Mouse (Mus musculus) small intestine, adult 2 months (tissue): ENCODE measurements around the gene Anapc10. TPM values are rescaled to one million over a fixed set of nuclear protein-coding genes. Genes with fewer than 3 reads are reported as not detected.

ENCODE experiments used
- H3K27ac ChIP-seq: fragments of 200-500 bp; 2 replicates; pipeline ENCODE4 v1.5.1; 2012; ENCODE audit warnings: low read depth, low read length, control low read depth, inconsistent platforms; ENCODE audit not compliant: insufficient read depth
- H3K27me3 ChIP-seq: fragments of 200-500 bp; 2 replicates; pipeline ENCODE4 v1.6.1; 2012; ENCODE audit warnings: mild to moderate bottlenecking, moderate library complexity, low read length, inconsistent platforms; ENCODE audit not compliant: control insufficient read depth, insufficient read depth
- H3K36me3 ChIP-seq: fragments of 200-500 bp; 2 replicates; pipeline ENCODE4 v1.6.1; 2012; ENCODE audit warnings: mild to moderate bottlenecking, low read length, control low read depth, inconsistent platforms; ENCODE audit not compliant: control insufficient read depth, insufficient read depth
- H3K4me1 ChIP-seq: fragments of 200-500 bp; 2 replicates; pipeline ENCODE4 v1.6.1; 2012; ENCODE audit warnings: low read length, inconsistent platforms, mixed read lengths; ENCODE audit not compliant: control insufficient read depth, insufficient read depth, insufficient read length
- H3K4me3 ChIP-seq: fragments of 200-500 bp; 2 replicates; pipeline ENCODE4 v1.5.1; 2012; ENCODE audit warnings: low read depth, mild to moderate bottlenecking, control low read depth, inconsistent platforms, low read length, moderate library complexity
- CTCF ChIP-seq: fragments of 200-500 bp; IDR thresholded peaks from 2 replicates; pipeline ENCODE4 v1.5.1; 2012; ENCODE audit warnings: low read depth, mild to moderate bottlenecking, control low read depth, inconsistent platforms, low read length, moderate library complexity, mixed read lengths; ENCODE audit not compliant: insufficient replicate concordance, insufficient read length; ENCODE audit errors: extremely low read depth
- POLR2A ChIP-seq: fragments of 200-500 bp; IDR thresholded peaks from 2 replicates; pipeline ENCODE4 v1.6.1; 2012; ENCODE audit warnings: low read depth, mild to moderate bottlenecking, control low read depth, inconsistent platforms, low read length, moderate library complexity
- WGBS: fragments of 180-500 bp; shearing (Covaris S2); methylation state at CpG from one replicate; pipeline ENCODE4 v1.1.7; 2018; 5-methylcytosine and 5-hydroxymethylcytosine counted together
- polyA plus RNA-seq: library from polyadenylated mRNA; depleted of rRNA; stranded (reverse); fragments of >200 nt; gene quantifications from 2 replicates; pipeline ENCODE4 v1.2.3, GENCODE M21; 2012

The Anapc10 gene
- polyA plus RNA-seq, 1 experiment = 0.15 TPM

DNA sequence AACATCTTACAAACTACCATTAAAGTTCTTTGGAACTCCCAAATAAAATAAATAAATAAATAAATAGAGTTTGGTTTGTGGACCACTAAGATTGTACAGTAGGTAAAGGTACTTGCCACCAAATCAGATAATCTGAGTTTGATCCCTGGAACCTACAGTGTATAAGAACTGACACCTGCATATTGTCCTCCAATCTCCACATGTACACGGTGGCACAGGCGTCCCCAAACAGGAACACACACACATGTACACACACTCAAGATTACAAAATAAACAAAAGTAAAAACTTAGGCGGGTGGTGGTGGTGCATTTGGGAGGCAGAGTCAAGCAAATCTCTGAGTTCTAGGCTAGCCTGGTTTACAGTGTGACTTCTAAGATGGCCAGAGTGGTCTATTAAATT is 4.9 kb upstream of the Anapc10 start:
- Histone ChIP-seq H3K4me1 (no peaks in the 10 kb centered on the region; the same call in 1 of the 2 replicates), H3K36me3 (peaks cover 29% of the 10 kb centered on the region), H3K27me3 (no peaks in the 10 kb centered on the region), H3K27ac (no peak overlapping the region), H3K4me3 (no peak overlapping the region)
- TF ChIP-seq CTCF (no peak), POLR2A (no peak)
- WGBS = 79% methylated on average over 3 of the region's 3 CpGs

DNA sequence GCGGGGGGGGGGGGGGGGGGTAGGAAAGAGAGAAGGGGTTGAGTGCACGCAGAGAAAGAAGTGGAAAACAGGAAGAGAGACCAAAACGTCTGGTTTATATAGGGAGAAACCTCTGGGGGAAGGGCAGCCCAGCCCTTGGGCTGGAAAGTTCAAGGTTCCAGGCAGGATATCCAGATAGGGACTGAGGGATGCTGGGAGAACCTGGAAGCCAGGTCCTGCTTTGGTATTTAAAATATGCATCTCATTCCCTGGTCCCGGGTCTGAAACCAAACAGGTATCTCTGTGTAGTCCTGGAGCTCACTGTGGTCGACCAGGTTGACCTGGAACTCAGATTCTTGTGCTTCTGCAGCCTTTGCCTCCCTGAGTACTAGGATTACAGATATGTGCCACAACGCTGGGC is 1.1 kb downstream of the Anapc10 start:
- Histone ChIP-seq H3K27ac (no peak overlapping the region), H3K27me3 (no peaks in the 10 kb centered on the region), H3K4me1 (peaks cover 2% of the 10 kb centered on the region; the same call in 1 of the 2 replicates), H3K36me3 (peaks cover 5% of the 10 kb centered on the region; the same call in 1 of the 2 replicates), H3K4me3 (no peak overlapping the region)
- 37% methylated on average over 6 of the region's 6 CpGs for WGBS
- TF ChIP-seq POLR2A = no peak
- TF ChIP-seq CTCF = no peak

DNA sequence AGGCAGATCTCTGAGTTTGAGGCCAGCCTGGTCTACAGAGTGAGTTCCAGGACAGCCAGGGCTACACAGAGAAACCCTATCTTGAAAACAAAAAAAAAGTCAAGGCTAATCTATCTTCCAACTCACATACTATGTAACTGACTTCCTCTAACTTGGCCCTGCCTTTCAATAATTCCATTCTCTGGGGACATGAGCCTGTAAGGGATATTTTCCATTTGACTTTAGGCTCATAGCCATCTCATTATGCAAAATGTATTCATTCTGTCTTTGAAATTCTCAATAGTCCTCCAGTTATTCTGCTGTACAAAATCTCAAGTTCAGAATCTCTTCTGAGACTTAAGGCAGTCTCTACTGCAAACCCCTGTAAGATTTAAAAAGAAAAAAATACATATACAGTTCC is 9.9 kb downstream of the Anapc10 start:
- Histone ChIP-seq H3K27me3 (no peaks in the 10 kb centered on the region), H3K4me1 (no peaks in the 10 kb centered on the region), H3K36me3 (peaks cover 25% of the 10 kb centered on the region), H3K4me3 (no peak overlapping the region), H3K27ac (no peak overlapping the region)
- TF ChIP-seq CTCF = no peak
- no peak for TF ChIP-seq POLR2A

DNA sequence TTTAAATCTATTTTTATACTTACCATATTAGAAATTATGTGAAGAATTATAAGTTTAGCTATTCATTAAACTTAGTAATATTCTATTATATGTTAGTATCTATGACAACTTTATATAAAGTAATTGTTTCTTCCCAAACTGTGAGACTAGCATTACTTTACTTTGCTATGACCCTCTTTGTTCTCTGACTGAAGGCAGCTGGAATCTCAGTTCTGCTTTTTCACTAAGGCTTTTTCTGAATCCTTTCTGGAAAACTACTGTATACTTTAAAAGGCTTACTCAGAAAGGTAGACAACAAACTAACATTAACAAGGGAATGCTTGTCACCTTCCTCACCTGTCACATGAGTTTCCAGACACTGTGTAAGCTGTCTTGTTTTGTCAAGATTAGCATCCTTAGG is 11.7 kb downstream of the Anapc10 start:
- Histone ChIP-seq H3K4me1 (no peaks in the 10 kb centered on the region), H3K27me3 (no peaks in the 10 kb centered on the region)
- TF ChIP-seq CTCF (no peak), POLR2A (no peak)

DNA sequence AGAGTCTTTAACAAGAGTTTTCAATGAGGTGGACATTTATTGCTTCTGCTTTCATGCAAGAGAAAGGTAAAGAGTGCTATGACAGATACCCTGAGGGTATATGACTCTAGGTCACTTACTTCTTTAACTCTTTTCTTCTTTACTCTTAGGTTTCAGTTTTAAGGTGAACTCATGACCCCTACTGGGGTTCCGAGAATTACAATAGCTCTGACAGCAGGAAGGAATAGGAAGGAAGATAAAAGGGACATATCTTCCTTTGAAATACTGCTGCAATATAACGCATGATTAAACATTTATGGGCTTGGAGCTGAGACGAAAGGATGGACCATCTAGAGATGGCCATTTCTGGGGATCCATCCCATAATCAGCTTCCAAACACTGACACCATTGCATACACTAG is 13.0 kb downstream of the Anapc10 start:
- H3K27ac ChIP-seq = no peak overlapping the region
- no peak overlapping the region for H3K4me3 ChIP-seq
- no peaks in the 10 kb centered on the region for H3K27me3 ChIP-seq
- peaks cover 23% of the 10 kb centered on the region for H3K36me3 ChIP-seq
- TF ChIP-seq CTCF = no peak
- TF ChIP-seq POLR2A = no peak
- H3K4me1 ChIP-seq = no peaks in the 10 kb centered on the region
- 46% methylated on average over 3 of the region's 3 CpGs for WGBS

More for the DNA sequence above, 11.7 kb downstream of the Anapc10 start:
- Histone ChIP-seq H3K36me3 (peaks cover 22% of the 10 kb centered on the region), H3K27ac (no peak overlapping the region), H3K4me3 (no peak overlapping the region)

DNA sequence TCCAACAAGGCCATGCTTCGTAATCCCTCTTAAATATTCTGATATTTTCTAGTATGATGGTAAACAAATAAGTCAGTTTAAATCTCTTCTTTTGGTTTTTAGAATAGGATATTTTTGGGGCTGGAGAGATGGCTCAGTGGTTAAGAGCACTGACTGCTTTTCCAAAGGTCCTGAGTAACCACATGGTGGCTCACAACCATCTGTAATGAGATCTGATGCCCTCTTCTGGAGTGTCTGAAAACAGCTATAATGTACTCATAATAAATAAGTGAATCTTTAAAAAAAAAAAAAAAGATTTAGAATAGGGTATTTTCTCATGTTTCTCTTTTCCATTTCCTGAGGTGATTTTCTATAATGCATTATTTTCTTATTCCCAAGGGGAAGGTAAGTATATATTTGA is 16.3 kb downstream of the Anapc10 start:
- Histone ChIP-seq H3K4me1 (no peaks in the 10 kb centered on the region), H3K36me3 (peaks cover 14% of the 10 kb centered on the region), H3K4me3 (no peak overlapping the region), H3K27ac (no peak overlapping the region), H3K27me3 (no peaks in the 10 kb centered on the region)
- 98% methylated on average over 1 of the region's 1 CpGs for WGBS
- TF ChIP-seq CTCF = no peak
- TF ChIP-seq POLR2A = no peak

DNA sequence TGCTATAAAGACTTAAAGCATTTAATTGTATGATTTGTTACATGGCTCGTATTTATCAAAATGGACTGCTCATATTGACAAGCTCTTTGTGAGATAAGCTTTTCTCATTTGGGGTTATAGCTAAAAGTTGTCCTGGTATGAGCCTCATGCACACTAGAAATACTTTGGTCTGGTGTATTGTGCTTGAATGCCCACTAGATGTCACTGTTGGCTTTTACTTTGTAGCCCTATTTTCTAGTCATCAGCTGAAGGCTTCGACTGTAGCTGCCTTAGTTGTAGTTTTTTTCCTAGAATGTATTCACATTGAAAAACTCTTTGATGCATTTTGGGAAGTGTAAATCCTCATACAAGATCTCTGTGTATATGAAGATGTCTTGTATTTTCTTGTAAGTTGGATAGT is 22.7 kb downstream of the Anapc10 start:
- Histone ChIP-seq H3K4me3 (no peak overlapping the region), H3K36me3 (peaks cover 7% of the 10 kb centered on the region; the same call in 1 of the 2 replicates), H3K4me1 (no peaks in the 10 kb centered on the region), H3K27me3 (no peaks in the 10 kb centered on the region), H3K27ac (no peak overlapping the region)
- TF ChIP-seq CTCF (no peak), POLR2A (no peak)
- WGBS = 13% methylated on average over 2 of the region's 2 CpGs

DNA sequence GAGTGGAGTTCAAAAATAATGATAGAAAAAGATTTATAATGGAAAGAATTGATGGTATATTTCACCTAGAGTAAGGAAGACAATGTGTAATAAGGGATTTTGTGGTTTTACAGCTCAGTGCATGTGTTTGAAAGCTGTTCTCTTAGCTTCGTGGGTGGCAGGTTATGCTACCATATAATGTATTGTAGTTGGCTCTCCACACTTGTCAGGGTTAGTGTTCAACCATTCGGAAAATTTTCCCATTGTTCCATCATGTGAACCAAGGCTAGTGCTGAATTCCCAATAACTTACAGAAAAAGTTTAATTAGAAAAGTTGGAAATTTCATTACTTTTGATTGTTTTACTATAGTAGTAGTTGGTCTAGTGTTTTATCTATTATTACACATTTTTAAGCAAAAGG is 36.6 kb downstream of the Anapc10 start:
- H3K4me1 ChIP-seq = no peaks in the 10 kb centered on the region
- H3K36me3 ChIP-seq = peaks cover 7% of the 10 kb centered on the region; the same call in 1 of the 2 replicates
- no peaks in the 10 kb centered on the region for H3K27me3 ChIP-seq
- 75% methylated on average over 2 of the region's 2 CpGs for WGBS
- no peak overlapping the region for H3K27ac ChIP-seq
- TF ChIP-seq POLR2A (no peak), CTCF (no peak)
- H3K4me3 ChIP-seq = no peak overlapping the region
